Mouse (Mus musculus): ENCODE measurements around the gene Nav2.

The Nav2 gene

DNA sequence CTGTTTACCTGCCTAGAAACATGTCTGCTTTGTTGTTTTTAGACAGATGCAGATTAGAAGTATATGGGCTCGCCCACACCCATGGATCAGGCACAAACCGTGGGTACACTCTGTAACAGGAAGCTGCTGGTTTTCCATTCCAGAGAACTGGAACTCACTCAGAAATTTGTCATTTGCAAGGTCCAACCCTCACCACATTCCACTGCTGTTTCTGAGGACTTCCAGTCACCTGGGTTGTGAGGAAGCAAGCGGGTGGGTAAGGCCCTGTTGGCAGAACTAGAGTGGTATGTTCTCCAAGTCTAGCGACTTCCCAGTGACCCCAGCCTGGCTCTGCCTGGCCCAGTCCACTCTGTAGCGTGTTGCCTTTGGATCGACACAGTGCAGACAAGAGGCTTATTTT lies 349.6 kb downstream of the Nav2 start:
- DNase-seq, result peak; percentile 74

DNA sequence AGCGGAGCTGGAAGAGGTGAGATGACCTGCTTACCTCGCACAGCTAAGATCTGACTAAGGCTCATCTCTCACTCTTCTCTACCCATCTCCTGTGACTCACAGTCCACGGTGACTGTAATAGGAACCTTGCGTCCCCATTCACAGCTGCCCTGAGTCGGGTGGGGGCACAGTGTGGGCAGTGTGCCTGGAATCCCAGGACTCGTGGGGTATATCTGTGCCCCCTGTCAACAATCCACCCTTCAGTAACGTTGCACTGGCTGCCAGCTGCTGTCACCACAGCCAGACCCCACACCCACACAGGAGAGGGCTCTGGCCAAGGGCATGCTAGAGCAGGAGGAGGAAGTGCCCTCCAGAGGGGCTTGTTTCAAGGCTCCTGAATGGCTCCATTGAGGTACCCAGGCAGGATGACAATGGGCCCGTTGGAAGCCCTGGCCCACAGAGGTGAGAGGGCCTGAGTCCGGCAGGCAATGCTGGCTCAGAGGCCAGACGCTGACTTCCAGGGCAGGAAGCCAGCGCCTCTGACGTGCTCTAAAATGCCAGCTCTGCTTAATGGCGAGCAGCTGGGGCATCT lies 353.5 kb downstream of the Nav2 start:
- no peak for DNase-seq

GRCm38 (mm10) chr7:49266422-49266821 lies 357.9 kb downstream of the Nav2 start:
- peak; percentile 74 for DNase-seq

- peak; percentile 76 for DNase-seq
Observed at GRCm38 (mm10) chr7:49267621-49268325, 359.3 kb downstream of the Nav2 start.

- DNase-seq, result no peak
Observed at GRCm38 (mm10) chr7:49268401-49268921, 359.9 kb downstream of the Nav2 start.

- DNase-seq, result no peak
Observed at GRCm38 (mm10) chr7:49270855-49271254, 362.3 kb downstream of the Nav2 start.

GRCm38 (mm10) chr7:49272445-49273439 lies 364.2 kb downstream of the Nav2 start:
- DNase-seq, result peak; percentile 81

GRCm38 (mm10) chr7:49273907-49274656 lies 365.6 kb downstream of the Nav2 start:
- no peak for DNase-seq

DNA sequence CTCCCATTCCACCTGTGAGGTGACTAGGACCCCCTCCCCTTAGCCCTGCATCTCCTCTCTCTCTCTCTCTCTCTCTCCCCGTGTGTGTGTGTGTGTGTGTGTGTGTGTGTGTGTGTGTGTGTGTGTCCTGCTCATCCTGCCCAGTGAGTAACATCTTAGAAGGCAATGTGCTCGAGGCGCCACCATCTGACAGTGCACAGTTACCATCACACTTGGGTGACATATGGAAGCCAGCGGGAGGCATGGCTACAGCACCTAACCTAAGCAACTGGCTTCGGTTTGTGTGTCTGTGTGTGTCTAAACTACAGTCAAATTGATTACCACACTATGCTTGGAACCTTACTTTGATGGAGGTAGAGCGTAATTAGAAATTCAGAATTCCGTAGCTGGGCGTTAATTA lies 366.2 kb downstream of the Nav2 start:
- no peak for DNase-seq

GRCm38 (mm10) chr7:49276163-49276562 lies 367.6 kb downstream of the Nav2 start:
- no peak for DNase-seq

GRCm38 (mm10) chr7:49277685-49278084 lies 369.2 kb downstream of the Nav2 start:
- DNase-seq, result peak; percentile 44

GRCm38 (mm10) chr7:49278531-49278930 lies 370.0 kb downstream of the Nav2 start:
- DNase-seq, result no peak

GRCm38 (mm10) chr7:49280427-49280826 lies 371.9 kb downstream of the Nav2 start:
- no peak for DNase-seq

- no peak for DNase-seq
Observed at GRCm38 (mm10) chr7:49282446-49282845, 373.9 kb downstream of the Nav2 start.

GRCm38 (mm10) chr7:49283507-49284361 lies 375.2 kb downstream of the Nav2 start:
- DNase-seq, result no peak

DNA sequence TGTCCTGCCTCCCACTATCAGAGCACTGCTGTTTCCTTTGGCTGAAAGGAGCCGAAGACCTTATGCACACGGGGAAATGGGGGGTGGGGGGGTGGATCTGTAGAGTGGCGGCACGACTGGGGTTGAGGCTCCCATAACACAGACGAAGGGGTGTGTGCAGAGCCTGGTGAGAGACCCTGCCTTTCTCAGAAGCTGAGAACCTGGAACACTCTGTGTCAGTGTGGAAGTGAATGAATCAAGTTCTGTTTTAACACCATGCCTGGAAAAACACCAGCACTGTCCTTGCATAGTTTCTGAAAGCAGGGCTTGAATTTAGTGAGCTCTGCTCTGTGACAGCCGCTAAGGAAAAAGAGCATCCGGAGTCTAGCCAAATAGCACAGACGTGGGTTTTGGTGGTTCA lies 379.7 kb downstream of the Nav2 start:
- DNase-seq, result no peak

DNA sequence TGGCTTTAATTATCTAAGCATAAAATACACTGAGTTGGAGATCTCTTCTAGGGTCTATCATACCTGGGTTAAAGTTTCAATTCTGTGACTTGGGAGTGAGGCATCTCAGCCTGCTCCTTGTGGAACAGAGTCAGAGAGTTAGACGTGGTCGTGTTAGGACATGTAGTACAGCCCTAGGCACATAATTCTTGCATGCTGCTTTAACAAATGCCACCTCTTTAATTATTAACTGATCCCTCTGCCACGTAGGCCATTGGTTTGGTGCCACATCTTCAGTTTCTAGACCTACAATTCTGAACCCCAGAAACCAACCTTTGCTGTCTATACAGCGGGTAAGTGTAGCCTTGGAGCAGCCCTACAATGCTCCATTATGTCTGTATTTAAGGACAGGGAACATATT lies 381.8 kb downstream of the Nav2 start:
- DNase-seq, result no peak

DNA sequence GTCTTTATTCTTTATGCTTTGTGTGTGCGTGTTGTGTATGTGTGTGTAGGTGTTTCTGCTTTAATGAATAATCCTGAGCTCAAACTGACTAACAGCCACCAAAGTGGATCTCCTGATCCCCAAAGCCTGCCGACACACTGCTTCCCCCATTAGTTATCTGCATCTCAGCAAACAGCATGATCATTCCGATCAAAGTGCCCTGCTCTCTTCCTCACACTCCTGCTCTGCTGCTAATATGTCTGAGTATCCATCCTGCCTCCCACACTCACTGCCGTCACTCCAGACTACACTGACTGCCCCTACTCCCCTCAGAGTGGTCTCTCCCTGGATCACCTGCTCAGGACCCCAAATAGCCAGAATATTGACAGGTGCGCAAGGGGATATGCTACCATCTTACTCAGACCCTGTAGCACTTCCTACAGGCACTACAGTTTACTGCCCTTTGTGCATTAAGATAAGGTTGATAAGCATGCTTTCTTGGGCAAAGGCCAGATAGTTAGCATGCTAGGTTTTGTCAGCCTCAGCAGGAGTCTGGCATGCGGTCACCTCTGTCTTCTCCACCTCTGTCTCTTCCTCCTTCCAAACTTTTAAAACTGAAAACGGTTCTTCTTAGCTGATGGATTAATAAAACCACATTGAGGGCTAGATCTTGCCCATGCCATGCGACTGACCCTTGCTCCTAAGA lies 382.8 kb downstream of the Nav2 start:
- DNase-seq, result no peak

DNA sequence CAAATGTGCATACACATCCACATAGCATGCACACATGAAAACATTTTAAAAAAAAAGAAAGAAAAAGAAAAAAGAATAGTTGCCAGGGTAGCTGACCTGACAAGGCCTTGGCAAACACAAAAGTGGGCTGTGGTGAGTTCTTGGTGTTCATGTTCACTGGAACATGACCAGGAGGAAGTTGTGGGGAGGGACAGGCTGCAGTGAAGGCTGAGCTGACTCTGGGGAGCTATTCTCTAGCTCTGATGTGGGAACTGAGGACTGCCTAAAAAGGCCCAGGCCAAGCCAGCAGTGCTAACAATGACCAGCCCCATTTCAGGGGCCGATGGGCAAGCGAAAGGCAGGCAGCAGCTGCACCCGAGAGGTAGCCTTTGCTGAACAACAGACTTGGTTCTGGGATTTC lies 388.6 kb downstream of the Nav2 start:
- DNase-seq, result no peak

DNA sequence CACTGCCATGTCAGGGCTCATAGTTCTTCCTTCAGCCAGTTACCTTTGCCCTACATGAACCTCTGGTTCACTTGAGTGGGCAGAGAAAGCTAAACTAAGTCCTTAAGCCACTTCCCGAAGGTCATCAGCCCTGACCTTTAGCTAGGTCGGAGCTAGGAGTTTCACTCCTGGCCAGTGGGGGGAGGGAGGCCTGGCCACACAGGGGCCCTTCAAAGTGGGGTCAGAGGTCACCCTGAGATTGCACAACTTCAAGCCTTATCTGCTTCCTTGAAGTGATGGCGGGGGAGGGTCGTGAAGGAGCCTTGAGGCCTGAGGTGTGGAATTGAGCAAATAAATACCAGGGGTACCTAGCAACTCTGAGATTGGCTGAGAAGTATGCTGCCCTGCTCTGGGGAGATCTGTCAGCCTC lies 389.9 kb downstream of the Nav2 start:
- DNase-seq, result no peak

GRCm38 (mm10) chr7:49301487-49301886 lies 393.0 kb downstream of the Nav2 start:
- DNase-seq, result no peak

All from layer of hippocampus, adult 9-11 months (tissue).